8 mouse cellular contexts compared by ENCODE assay signal in genomic region chr11:98447475-98447834, GRCm38 (mm10). TPM values are rescaled to one million over a fixed set of nuclear protein-coding genes. Genes with fewer than 3 reads are reported as not detected.
A peak's percentile ranks its signal among the peaks of the same experiment; 100 is the strongest.
DNase-seq lines count a peak whose midpoint lies in the region; ATAC-seq lines count a peak whose summit lies in the region.

No protein-coding gene starts in this region.

- H3K27me3 ChIP-seq in kidney, embryonic 16.5 days (ENCODE audit: insufficient read depth, low read length) = 0 out of 2 replicates have a peak, but pooled peaks cover 4% of the 10 kb centered on the region
- peaks cover 42% of the 10 kb centered on the region for H3K27me3 ChIP-seq in embryonic facial prominence, embryonic 13.5 days
- peaks cover 23% of the 10 kb centered on the region for H3K27me3 ChIP-seq in intestine, embryonic 14.5 days (replicated peaks; ENCODE audit: control insufficient read depth, insufficient read depth, low read length)
- H3K27me3 ChIP-seq in midbrain, embryonic 14.5 days (ENCODE audit: control insufficient read depth, insufficient read depth, low read length) = peaks cover 23% of the 10 kb centered on the region

- peak overlapping the region; percentile 75 for H3K9ac ChIP-seq in kidney, embryonic 16.5 days (replicated peaks; ENCODE audit: low read length)
- H3K9ac ChIP-seq in embryonic facial prominence, embryonic 13.5 days = peak overlapping the region; percentile 61; the same call in 1 of the 2 replicates
- H3K9ac ChIP-seq in intestine, embryonic 14.5 days (ENCODE audit: low read length) = peak overlapping the region; percentile 52
- no peak overlapping the region for H3K9ac ChIP-seq in midbrain, embryonic 14.5 days (replicated peaks; ENCODE audit: low read length)

- intact Hi-C loops in left cerebral cortex, postnatal 14 days (cut with DNase I) = no loop called here

- H3K36me3 ChIP-seq in kidney, embryonic 16.5 days (ENCODE audit: insufficient read depth, low read length) = no peaks in the 10 kb centered on the region
- H3K36me3 ChIP-seq in embryonic facial prominence, embryonic 13.5 days = no peaks in the 10 kb centered on the region
- H3K36me3 ChIP-seq in intestine, embryonic 14.5 days (ENCODE audit: control insufficient read depth, insufficient read depth, low read length) = no peaks in the 10 kb centered on the region
- H3K36me3 ChIP-seq in midbrain, embryonic 14.5 days (ENCODE audit: control insufficient read depth, insufficient read depth, low read length) = no peaks in the 10 kb centered on the region

- ATAC-seq in kidney, embryonic 16.5 days (ENCODE audit: low FRiP score, low TSS enrichment) = no peak
- ATAC-seq in embryonic facial prominence, embryonic 13.5 days (ENCODE audit: insufficient number of reproducible peaks, insufficient read depth, low FRiP score, low TSS enrichment, low read depth) = no peak
- 0 out of 2 replicates have a peak, but pooled peaks have one; percentile 0 for ATAC-seq in intestine, embryonic 14.5 days (replicated peaks; ENCODE audit: low FRiP score, low TSS enrichment, low read depth)
- ATAC-seq in midbrain, embryonic 14.5 days (ENCODE audit: low FRiP score, low TSS enrichment) = no peak

- no peak for DNase-seq in kidney, adult 11 months
- no peak for DNase-seq in intestine, embryonic 14.5 days (ENCODE audit: low spot score)
- no peak for DNase-seq in midbrain, embryonic 14.5 days
- DNase-seq in T-cell, adult 2 months (ENCODE audit: low spot score) = no peak
- DNase-seq in left cerebral cortex, adult 9 months (ENCODE audit: low spot score in 2 of 2) = no peak
- DNase-seq in left cerebral cortex, postnatal 14 days (ENCODE audit: low spot score in 2 of 2) = no peak

- H3K27ac ChIP-seq in kidney, embryonic 16.5 days (ENCODE audit: low read length) = peak overlapping the region; percentile 99
- peak overlapping the region; percentile 39 for H3K27ac ChIP-seq in embryonic facial prominence, embryonic 13.5 days
- peak overlapping the region; percentile 91 for H3K27ac ChIP-seq in intestine, embryonic 14.5 days (ENCODE audit: low read depth)
- no peak overlapping the region for H3K27ac ChIP-seq in midbrain, embryonic 14.5 days (replicated peaks; ENCODE audit: low read depth, low read length)

- H3K4me2 ChIP-seq in kidney, embryonic 16.5 days (replicated peaks; ENCODE audit: low read depth, low read length) = peak overlapping the region; percentile 53
- H3K4me2 ChIP-seq in embryonic facial prominence, embryonic 13.5 days = peak overlapping the region; percentile 48
- H3K4me2 ChIP-seq in intestine, embryonic 14.5 days (ENCODE audit: low read length) = peak overlapping the region; percentile 27
- peak overlapping the region; percentile 21; the same call in 1 of the 2 replicates for H3K4me2 ChIP-seq in midbrain, embryonic 14.5 days (ENCODE audit: low read length)

- H3K9me3 ChIP-seq in kidney, embryonic 16.5 days (ENCODE audit: low read length) = no peaks in the 10 kb centered on the region
- H3K9me3 ChIP-seq in embryonic facial prominence, embryonic 13.5 days = no peaks in the 10 kb centered on the region
- H3K9me3 ChIP-seq in intestine, embryonic 14.5 days (ENCODE audit: control insufficient read depth, low read length) = no peaks in the 10 kb centered on the region
- H3K9me3 ChIP-seq in midbrain, embryonic 14.5 days (ENCODE audit: control insufficient read depth, low read length) = no peaks in the 10 kb centered on the region

- H3K4me1 ChIP-seq in kidney, embryonic 16.5 days (ENCODE audit: insufficient read depth, low read length) = peaks cover 14% of the 10 kb centered on the region
- peaks cover 21% of the 10 kb centered on the region for H3K4me1 ChIP-seq in embryonic facial prominence, embryonic 13.5 days
- no peaks in the 10 kb centered on the region for H3K4me1 ChIP-seq in intestine, embryonic 14.5 days (replicated peaks; ENCODE audit: control insufficient read depth, insufficient read depth, low read length)
- H3K4me1 ChIP-seq in midbrain, embryonic 14.5 days (ENCODE audit: control insufficient read depth, insufficient read depth, low read length) = no peaks in the 10 kb centered on the region

- WGBS in kidney, embryonic 16.5 days = 14% methylated on average over 7 of the region's 7 CpGs
- WGBS in embryonic facial prominence, embryonic 13.5 days = 8% methylated on average over 7 of the region's 7 CpGs
- WGBS in intestine, embryonic 14.5 days = 14% methylated on average over 7 of the region's 7 CpGs
- WGBS in midbrain, embryonic 14.5 days = 13% methylated on average over 7 of the region's 7 CpGs

- H3K4me3 ChIP-seq in kidney, embryonic 16.5 days (ENCODE audit: low read length) = peak overlapping the region; percentile 56
- peak overlapping the region; percentile 40 for H3K4me3 ChIP-seq in embryonic facial prominence, embryonic 13.5 days
- H3K4me3 ChIP-seq in intestine, embryonic 14.5 days (ENCODE audit: low read depth, low read length) = peak overlapping the region; percentile 38
- H3K4me3 ChIP-seq in midbrain, embryonic 14.5 days (replicated peaks; ENCODE audit: low read depth, low read length) = no peak overlapping the region

RNA-seq across cellular contexts. Expression of gene Grb7, which starts 1.3 kb away (rescaled TPM):
- 86.2 and 87.7 TPM in 2 replicates for polyA plus RNA-seq in kidney, embryonic 16.5 days (2015; fragmentation: Nextera tagmentation; extraction: Ambion mirVana)
- polyA plus RNA-seq in embryonic facial prominence, embryonic 13.5 days (2015; fragmentation: Nextera tagmentation; extraction: Ambion mirVana) = 12.4 and 12.5 TPM in 2 replicates
- polyA plus RNA-seq in intestine, embryonic 14.5 days (2014; fragmentation: Nextera tagmentation; extraction: Ambion mirVana) = 74.1 and 74.6 TPM in 2 replicates
- polyA plus RNA-seq in midbrain, embryonic 14.5 days (2014; fragmentation: Nextera tagmentation; extraction: Ambion mirVana) = 0.58 and 0.67 TPM in 2 replicates
- total RNA-seq in left cerebral cortex, postnatal 14 days (2021) = 1 to 10 TPM; 1.6 to 4.4 TPM

RNA-seq across cellular contexts. Expression of gene Mien1, which starts 8.7 kb away (rescaled TPM):
- 108 and 113 TPM in 2 replicates for polyA plus RNA-seq in kidney, embryonic 16.5 days (2015; fragmentation: Nextera tagmentation; extraction: Ambion mirVana)
- polyA plus RNA-seq in embryonic facial prominence, embryonic 13.5 days (2015; fragmentation: Nextera tagmentation; extraction: Ambion mirVana) = 78.0 and 90.7 TPM in 2 replicates
- 109 and 123 TPM in 2 replicates for polyA plus RNA-seq in intestine, embryonic 14.5 days (2014; fragmentation: Nextera tagmentation; extraction: Ambion mirVana)
- 225 and 280 TPM in 2 replicates for polyA plus RNA-seq in midbrain, embryonic 14.5 days (2014; fragmentation: Nextera tagmentation; extraction: Ambion mirVana)
- total RNA-seq in left cerebral cortex, postnatal 14 days (2021) = 100 to 1,000 TPM; 105 to 106 TPM

RNA-seq across cellular contexts. Expression of gene Erbb2, which starts 35.2 kb away (rescaled TPM):
- polyA plus RNA-seq in kidney, embryonic 16.5 days (2015; fragmentation: Nextera tagmentation; extraction: Ambion mirVana) = 54.9 and 57.7 TPM in 2 replicates
- polyA plus RNA-seq in embryonic facial prominence, embryonic 13.5 days (2015; fragmentation: Nextera tagmentation; extraction: Ambion mirVana) = 49.6 and 51.1 TPM in 2 replicates
- 33.5 and 35.3 TPM in 2 replicates for polyA plus RNA-seq in intestine, embryonic 14.5 days (2014; fragmentation: Nextera tagmentation; extraction: Ambion mirVana)
- 6.0 and 7.6 TPM in 2 replicates for polyA plus RNA-seq in midbrain, embryonic 14.5 days (2014; fragmentation: Nextera tagmentation; extraction: Ambion mirVana)
- total RNA-seq in left cerebral cortex, postnatal 14 days (2021) = 1 to 10 TPM; 2.0 to 3.2 TPM

RNA-seq across cellular contexts. Expression of gene Pgap3, which starts 47.2 kb away (rescaled TPM):
- 17.6 and 22.3 TPM in 2 replicates for polyA plus RNA-seq in kidney, embryonic 16.5 days (2015; fragmentation: Nextera tagmentation; extraction: Ambion mirVana)
- 10.9 and 11.3 TPM in 2 replicates for polyA plus RNA-seq in embryonic facial prominence, embryonic 13.5 days (2015; fragmentation: Nextera tagmentation; extraction: Ambion mirVana)
- polyA plus RNA-seq in intestine, embryonic 14.5 days (2014; fragmentation: Nextera tagmentation; extraction: Ambion mirVana) = 13.4 and 14.1 TPM in 2 replicates
- polyA plus RNA-seq in midbrain, embryonic 14.5 days (2014; fragmentation: Nextera tagmentation; extraction: Ambion mirVana) = 6.4 and 6.9 TPM in 2 replicates
- total RNA-seq in left cerebral cortex, postnatal 14 days (2021) = 10 to 100 TPM; 10.7 to 11.1 TPM
